ENCODE assay signal across 8 mouse cellular contexts in genomic region chr17:88255744-88256598, GRCm38 (mm10).
DNase-seq lines count a peak whose midpoint lies in the region; ATAC-seq lines count a peak whose summit lies in the region.

No protein-coding gene starts in this region.

- DNase-seq in adrenal gland, adult 18-20 months (ENCODE audit: low spot score in 2 of 2), result peak; percentile 71 to 77
- DNase-seq in embryo, embryonic 10 days (ENCODE audit: low spot score), result peak; percentile 94
- peak; percentile 63 to 81 for DNase-seq in gastrocnemius, postnatal 4 days (ENCODE audit: low spot score in 2 of 2)
- peak; percentile 58 to 72 for DNase-seq in left cerebral cortex, postnatal 36 days (ENCODE audit: low spot score in 2 of 2)
- peak; percentile 91 for DNase-seq in mesoderm, embryonic 11.5 days (ENCODE audit: low read depth, low spot score)
- peak; percentile 41 to 50 for DNase-seq in right cerebral cortex, postnatal 36 days (ENCODE audit: low spot score in 2 of 2)
- peak; percentile 66 to 78 for DNase-seq in urinary bladder, postnatal 4 days (ENCODE audit: low spot score in 2 of 2)

- H3K4me2 ChIP-seq in intestine, embryonic 15.5 days (replicated peaks), result peak overlapping the region; percentile 97

- peak overlapping the region; percentile 65 for H3K4me3 ChIP-seq in intestine, embryonic 15.5 days (replicated peaks)

- H3K36me3 ChIP-seq in intestine, embryonic 15.5 days, result no peaks in the 10 kb centered on the region

- peak; percentile 76 for ATAC-seq in intestine, embryonic 15.5 days

- WGBS in intestine, embryonic 15.5 days, result under 1% methylated on average over 40 of the region's 40 CpGs

- H3K4me1 ChIP-seq in intestine, embryonic 15.5 days (replicated peaks), result peaks cover 3% of the 10 kb centered on the region; the same call in 1 of the 2 replicates

- intact Hi-C loops in left cerebral cortex, postnatal 36 days (cut with DNase I), result loop anchor here (2.0 to 5.0 kb wide), 6 partner anchors 81 to 386 kb away; partner anchors contain the start of gene Foxn2

- no peaks in the 10 kb centered on the region for H3K9me3 ChIP-seq in intestine, embryonic 15.5 days

- H3K9ac ChIP-seq in intestine, embryonic 15.5 days, result peak overlapping the region; percentile 74

- no peaks in the 10 kb centered on the region for H3K27me3 ChIP-seq in intestine, embryonic 15.5 days (replicated peaks)

- H3K27ac ChIP-seq in intestine, embryonic 15.5 days, result peak overlapping the region; percentile 92

Comparison
In these comparisons a context has a peak if more than half of its experiments do, and no peak if none do; other contexts are left out.
1. Peak in every context shown above with its lines: DNase-seq, ATAC-seq, H3K4me3 ChIP-seq and H3K27ac ChIP-seq.